Mouse (Mus musculus) heart, embryonic 12.5 days (tissue): ENCODE results near the gene Mdga1. TPM values are rescaled to one million over a fixed set of nuclear protein-coding genes. Genes with fewer than 3 reads are reported as not detected.

Experiments used
- ATAC-seq: fragments of 200-750 bp; cut with Nextera tagmentation; 2 replicates; pipeline ENCODE4 v1.8.0; 2017; ENCODE audit warnings: moderate TSS enrichment, moderate library complexity; ENCODE audit not compliant: insufficient number of reproducible peaks, low FRiP score
- H3K27ac ChIP-seq: fragments of 300-500 bp; sonication (generic); 2 replicates; pipeline ENCODE4 v1.5.1; 2016; ENCODE audit warnings: mild to moderate bottlenecking, moderate library complexity; ENCODE audit not compliant: poor library complexity, severe bottlenecking
- H3K27me3 ChIP-seq: fragments of 300-500 bp; sonication (generic); replicated peaks from 2 replicates; pipeline ENCODE4 v1.6.1; 2016; ENCODE audit warnings: mild to moderate bottlenecking, moderate library complexity
- H3K36me3 ChIP-seq: fragments of 300-500 bp; sonication (generic); 2 replicates; pipeline ENCODE4 v1.6.1; 2016; ENCODE audit warnings: mild to moderate bottlenecking, moderate library complexity
- H3K4me1 ChIP-seq: fragments of 300-500 bp; sonication (generic); replicated peaks from 2 replicates; pipeline ENCODE4 v1.6.1; 2016; ENCODE audit warnings: mild to moderate bottlenecking
- H3K4me2 ChIP-seq: fragments of 300-500 bp; sonication (generic); 2 replicates; pipeline ENCODE4 v1.6.1; 2016; ENCODE audit warnings: mild to moderate bottlenecking, moderate library complexity
- H3K4me3 ChIP-seq: fragments of 300-500 bp; sonication (generic); 2 replicates; pipeline ENCODE4 v1.5.1; 2016; ENCODE audit warnings: mild to moderate bottlenecking
- H3K9ac ChIP-seq: fragments of 300-500 bp; sonication (generic); 2 replicates; pipeline ENCODE4 v1.6.1; 2016; ENCODE audit warnings: mild to moderate bottlenecking, moderate library complexity
- H3K9me3 ChIP-seq: fragments of 300-500 bp; sonication (generic); replicated peaks from 2 replicates; pipeline ENCODE4 v1.6.1; 2016; ENCODE audit warnings: mild to moderate bottlenecking, moderate library complexity
- WGBS: fragments of 180-500 bp; shearing (Covaris S2); methylation state at CpG from one replicate; pipeline ENCODE4 v1.1.7; 2016; 5-methylcytosine and 5-hydroxymethylcytosine counted together
- polyA plus RNA-seq: library from polyadenylated mRNA; unstranded; fragments of >200 nt; fragmentation: Nextera tagmentation; extraction: Ambion mirVana; gene quantifications from 2 replicates; pipeline ENCODE4 v1.2.1, GENCODE M21; 2016

Gene Mdga1
- polyA plus RNA-seq, 1 experiment from 2014 or later, result 3.9 TPM

GRCm38 (mm10) chr17:29841781-29842690, 127.9 kb downstream of the Mdga1 start:
- no peaks in the 10 kb centered on the region for H3K9me3 ChIP-seq
- H3K27ac ChIP-seq, result no peak overlapping the region
- peak; percentile 69 for ATAC-seq
- peak overlapping the region; percentile 74 for H3K9ac ChIP-seq
- 7% methylated on average over 45 of the region's 46 CpGs for WGBS
- H3K4me1 ChIP-seq, result peaks cover 35% of the 10 kb centered on the region
- H3K27me3 ChIP-seq, result peaks cover 18% of the 10 kb centered on the region
- peak overlapping the region; percentile 51 for H3K4me3 ChIP-seq
- no peaks in the 10 kb centered on the region for H3K36me3 ChIP-seq
- peak overlapping the region; percentile 89 for H3K4me2 ChIP-seq

GRCm38 (mm10) chr17:29838029-29838428, 131.9 kb downstream of the Mdga1 start:
- peaks cover 9% of the 10 kb centered on the region for H3K27me3 ChIP-seq
- no peak overlapping the region for H3K4me2 ChIP-seq
- WGBS, result 35% methylated on average over 3 of the region's 3 CpGs
- no peak overlapping the region for H3K27ac ChIP-seq
- H3K4me3 ChIP-seq, result no peak overlapping the region
- no peaks in the 10 kb centered on the region for H3K9me3 ChIP-seq
- peaks cover 27% of the 10 kb centered on the region for H3K4me1 ChIP-seq
- no peak for ATAC-seq
- no peak overlapping the region for H3K9ac ChIP-seq
- H3K36me3 ChIP-seq, result no peaks in the 10 kb centered on the region

GRCm38 (mm10) chr17:29837441-29837840, 132.4 kb downstream of the Mdga1 start:
- H3K9ac ChIP-seq, result no peak overlapping the region
- no peak overlapping the region for H3K4me3 ChIP-seq
- no peak overlapping the region for H3K4me2 ChIP-seq
- ATAC-seq, result no peak
- H3K27ac ChIP-seq, result no peak overlapping the region
- H3K4me1 ChIP-seq, result peaks cover 26% of the 10 kb centered on the region
- H3K27me3 ChIP-seq, result peaks cover 3% of the 10 kb centered on the region; the same call in 1 of the 2 replicates
- WGBS, result 40% methylated on average over 8 of the region's 8 CpGs
- H3K9me3 ChIP-seq, result no peaks in the 10 kb centered on the region
- H3K36me3 ChIP-seq, result no peaks in the 10 kb centered on the region

- no peak overlapping the region for H3K9ac ChIP-seq
- H3K27ac ChIP-seq, result no peak overlapping the region
- no peak for ATAC-seq
- no peaks in the 10 kb centered on the region for H3K36me3 ChIP-seq
- H3K4me3 ChIP-seq, result no peak overlapping the region
- no peak overlapping the region for H3K4me2 ChIP-seq
- peaks cover 13% of the 10 kb centered on the region for H3K4me1 ChIP-seq
- 76% methylated on average over 7 of the region's 7 CpGs for WGBS
- H3K9me3 ChIP-seq, result no peaks in the 10 kb centered on the region
- peaks cover 12% of the 10 kb centered on the region for H3K27me3 ChIP-seq
Observed at GRCm38 (mm10) chr17:29834768-29835167, 135.1 kb downstream of the Mdga1 start.

GRCm38 (mm10) chr17:29834333-29834732, 135.6 kb downstream of the Mdga1 start:
- Histone ChIP-seq H3K4me2 (no peak overlapping the region), H3K36me3 (no peaks in the 10 kb centered on the region), H3K27me3 (peaks cover 12% of the 10 kb centered on the region), H3K9ac (no peak overlapping the region), H3K4me3 (no peak overlapping the region), H3K4me1 (peaks cover 13% of the 10 kb centered on the region), H3K9me3 (no peaks in the 10 kb centered on the region), H3K27ac (no peak overlapping the region)
- 84% methylated on average over 9 of the region's 9 CpGs for WGBS
- ATAC-seq, result no peak

GRCm38 (mm10) chr17:29831696-29832095, 138.2 kb downstream of the Mdga1 start:
- Histone ChIP-seq H3K27ac (no peak overlapping the region), H3K9me3 (no peaks in the 10 kb centered on the region), H3K4me1 (no peaks in the 10 kb centered on the region), H3K27me3 (peaks cover 12% of the 10 kb centered on the region), H3K36me3 (no peaks in the 10 kb centered on the region), H3K4me2 (no peak overlapping the region), H3K9ac (no peak overlapping the region), H3K4me3 (no peak overlapping the region)
- WGBS, result 77% methylated on average over 11 of the region's 11 CpGs
- no peak for ATAC-seq

- 80% methylated on average over 7 of the region's 7 CpGs for WGBS
- H3K9me3 ChIP-seq, result no peaks in the 10 kb centered on the region
- H3K36me3 ChIP-seq, result no peaks in the 10 kb centered on the region
- no peak overlapping the region for H3K4me2 ChIP-seq
- no peak overlapping the region for H3K9ac ChIP-seq
- H3K27ac ChIP-seq, result no peak overlapping the region
- H3K4me1 ChIP-seq, result peaks cover 10% of the 10 kb centered on the region
- ATAC-seq, result no peak
- peaks cover 12% of the 10 kb centered on the region for H3K27me3 ChIP-seq
- H3K4me3 ChIP-seq, result no peak overlapping the region
Observed at GRCm38 (mm10) chr17:29829136-29829535, 140.8 kb downstream of the Mdga1 start.

GRCm38 (mm10) chr17:29827602-29828001, 142.3 kb downstream of the Mdga1 start:
- H3K9ac ChIP-seq, result no peak overlapping the region
- H3K9me3 ChIP-seq, result no peaks in the 10 kb centered on the region
- no peak overlapping the region for H3K4me2 ChIP-seq
- ATAC-seq, result no peak
- no peaks in the 10 kb centered on the region for H3K36me3 ChIP-seq
- no peak overlapping the region for H3K27ac ChIP-seq
- peaks cover 12% of the 10 kb centered on the region for H3K27me3 ChIP-seq
- peaks cover 20% of the 10 kb centered on the region for H3K4me1 ChIP-seq
- WGBS, result 56% methylated on average over 5 of the region's 5 CpGs
- H3K4me3 ChIP-seq, result no peak overlapping the region

GRCm38 (mm10) chr17:29824512-29825120, 145.3 kb downstream of the Mdga1 start:
- H3K36me3 ChIP-seq, result no peaks in the 10 kb centered on the region
- no peak overlapping the region for H3K4me2 ChIP-seq
- H3K27ac ChIP-seq, result peak overlapping the region; percentile 67; the same call in 1 of the 2 replicates
- no peak overlapping the region for H3K4me3 ChIP-seq
- 65% methylated on average over 4 of the region's 4 CpGs for WGBS
- H3K4me1 ChIP-seq, result peaks cover 20% of the 10 kb centered on the region
- no peak overlapping the region for H3K9ac ChIP-seq
- no peak for ATAC-seq
- H3K27me3 ChIP-seq, result 0 out of 2 replicates have a peak, but pooled peaks cover 14% of the 10 kb centered on the region
- no peaks in the 10 kb centered on the region for H3K9me3 ChIP-seq

- Histone ChIP-seq H3K4me1 (peaks cover 20% of the 10 kb centered on the region), H3K27ac (peak overlapping the region; percentile 67), H3K27me3 (0 out of 2 replicates have a peak, but pooled peaks cover 14% of the 10 kb centered on the region), H3K9ac (no peak overlapping the region), H3K9me3 (no peaks in the 10 kb centered on the region), H3K4me2 (peak overlapping the region; percentile 28; the same call in 1 of the 2 replicates), H3K36me3 (no peaks in the 10 kb centered on the region), H3K4me3 (no peak overlapping the region)
- WGBS, result 27% methylated on average over 5 of the region's 5 CpGs
- no peak for ATAC-seq
Observed at GRCm38 (mm10) chr17:29824208-29824509, 145.7 kb downstream of the Mdga1 start.

- Histone ChIP-seq H3K4me1 (peaks cover 20% of the 10 kb centered on the region), H3K27me3 (0 out of 2 replicates have a peak, but pooled peaks cover 14% of the 10 kb centered on the region), H3K36me3 (no peaks in the 10 kb centered on the region), H3K9ac (no peak overlapping the region), H3K9me3 (no peaks in the 10 kb centered on the region), H3K4me3 (no peak overlapping the region), H3K27ac (peak overlapping the region; percentile 67), H3K4me2 (peak overlapping the region; percentile 28)
- ATAC-seq, result 0 out of 2 replicates have a peak, but pooled peaks have one; percentile 20
- 31% methylated on average over 14 of the region's 14 CpGs for WGBS
Observed at GRCm38 (mm10) chr17:29823439-29824207, 146.3 kb downstream of the Mdga1 start.
